Mouse (Mus musculus): Measurements from ENCODE around the gene Ifi204. TPM values are rescaled to one million over a fixed set of nuclear protein-coding genes. Genes with fewer than 3 reads are reported as not detected.
"Not testable (repeated sequence)": the region's sequence is repeated elsewhere in the genome, so short reads cannot be mapped to it uniquely, and the experiment has no call there.

The Ifi204 gene
- polyA plus RNA-seq (2012; rRNA removed) (0.95 and 2.3 TPM in 2 replicates), polyA plus RNA-seq (2014; fragmentation: Nextera tagmentation; extraction: Ambion mirVana) (2.9 and 3.3 TPM in 2 replicates)

DNA sequence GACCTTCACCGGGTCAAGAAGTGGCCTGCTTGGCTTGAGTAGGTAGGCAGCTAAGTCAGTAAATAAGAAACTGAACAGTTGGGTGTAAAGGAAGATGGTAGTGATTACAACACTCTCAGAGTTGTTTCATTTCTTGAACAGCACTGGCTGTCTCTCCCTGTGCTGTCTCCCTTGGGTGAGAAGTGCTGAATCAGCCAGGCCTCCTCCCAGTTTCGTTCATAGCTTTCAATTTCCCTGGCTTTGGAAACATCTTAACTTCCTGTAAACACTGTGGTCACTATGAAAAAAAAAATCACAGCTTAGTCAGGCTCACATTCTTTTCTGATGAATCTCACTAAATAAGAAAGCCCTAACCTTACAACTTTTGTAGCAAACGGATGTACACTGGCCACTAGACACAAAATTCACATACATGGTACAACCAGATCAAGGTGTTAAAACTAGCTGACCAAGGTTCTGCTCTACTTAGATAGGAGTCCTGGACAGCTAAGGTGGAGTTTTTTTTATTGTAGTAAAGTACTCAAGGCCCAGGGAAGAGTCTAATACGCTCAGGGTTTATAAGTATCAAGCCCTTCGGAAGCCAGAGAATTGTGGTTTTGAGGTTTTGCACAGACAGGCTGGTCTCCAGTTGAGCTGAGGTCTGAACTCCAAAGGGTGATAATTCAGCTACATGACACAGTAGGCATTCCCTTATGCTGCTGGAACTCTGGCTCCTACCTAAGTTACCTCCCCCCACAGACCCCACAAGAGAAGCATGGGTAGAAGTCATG is at the start of gene Ifi204:
Gene Ifi204, minus strand, starts transcription at position 96 of the 770 bp plus-strand sequence.
- H3K36me3 ChIP-seq (replicated peaks; ENCODE audit: control insufficient read depth, insufficient read depth, low read depth); H3K4me2 ChIP-seq (ENCODE audit: low read depth); H3K4me3 ChIP-seq (ENCODE audit: insufficient read depth in 1 of 2, low read depth in 2 of 2, low read length in 2 of 2); H3K4me1 ChIP-seq (replicated peaks; ENCODE audit: control insufficient read depth in 2 of 2, insufficient read depth in 2 of 2, low read length in 1 of 2); H3K9ac ChIP-seq (replicated peaks); H3K27me3 ChIP-seq (ENCODE audit: control insufficient read depth, insufficient read depth, low read length); H3K27ac ChIP-seq; H3K9me3 ChIP-seq (ENCODE audit: control insufficient read depth, low read length): not testable (repeated sequence)
- ATAC-seq (ENCODE audit: insufficient read depth) (peak; percentile 68), DNase-seq (ENCODE audit: low read depth in 3 of 3, low spot score in 3 of 3) (peak in 1 of 3 experiments; percentile 1)
- 22% methylated on average over 5 of the region's 5 CpGs for WGBS (ENCODE audit: insufficient replicate concordance)

- peak in 1 of 3 experiments; percentile 9 for DNase-seq (ENCODE audit: low read depth in 3 of 3, low spot score in 3 of 3)
- H3K36me3 ChIP-seq (replicated peaks; ENCODE audit: control insufficient read depth, insufficient read depth, low read depth); ATAC-seq (ENCODE audit: insufficient read depth); H3K9ac ChIP-seq (replicated peaks); H3K27ac ChIP-seq; H3K4me1 ChIP-seq (replicated peaks; ENCODE audit: control insufficient read depth in 2 of 2, insufficient read depth in 2 of 2, low read length in 1 of 2); H3K4me2 ChIP-seq (ENCODE audit: low read depth); H3K27me3 ChIP-seq (ENCODE audit: control insufficient read depth, insufficient read depth, low read length); H3K9me3 ChIP-seq (ENCODE audit: control insufficient read depth, low read length); H3K4me3 ChIP-seq (ENCODE audit: insufficient read depth in 1 of 2, low read depth in 2 of 2, low read length in 2 of 2): not testable (repeated sequence)
- WGBS (ENCODE audit: insufficient replicate concordance), result 24% methylated on average over 2 of the region's 2 CpGs
Observed at GRCm38 (mm10) chr1:173809294-173809693, 42.6 kb upstream of the Ifi204 start.

DNA sequence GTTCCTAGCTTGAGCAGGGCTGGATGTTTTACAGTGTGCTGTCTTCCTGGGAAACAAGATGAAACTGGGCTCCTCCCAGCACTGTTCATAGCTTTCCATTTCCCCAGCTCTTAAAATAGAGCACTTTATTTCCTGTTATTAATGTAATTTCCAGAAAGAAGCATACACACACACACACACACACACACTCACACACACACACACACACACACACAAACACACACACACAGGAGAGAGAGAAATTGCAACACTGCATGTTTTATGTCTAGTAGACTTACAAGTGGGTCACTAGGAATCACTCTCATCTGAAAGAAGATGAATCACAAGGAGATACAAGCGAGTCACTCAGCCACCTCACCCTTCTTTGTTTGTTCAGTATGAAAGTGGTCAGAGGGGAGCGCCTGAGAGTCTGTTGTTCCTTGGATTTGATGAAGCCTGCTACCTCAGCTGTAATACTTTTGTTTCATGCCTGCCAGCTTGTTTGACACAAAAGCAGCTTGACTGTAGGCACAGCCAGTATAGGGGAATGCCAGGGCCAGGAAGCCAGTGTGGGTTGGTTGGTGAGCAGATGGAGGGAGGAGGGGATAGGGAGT is 36.0 kb upstream of the Ifi204 start:
- not testable (repeated sequence) for H3K9ac ChIP-seq (replicated peaks); H3K4me1 ChIP-seq (replicated peaks; ENCODE audit: control insufficient read depth in 2 of 2, insufficient read depth in 2 of 2, low read length in 1 of 2); H3K4me3 ChIP-seq (ENCODE audit: insufficient read depth in 1 of 2, low read depth in 2 of 2, low read length in 2 of 2); H3K36me3 ChIP-seq (replicated peaks; ENCODE audit: control insufficient read depth, insufficient read depth, low read depth); H3K4me2 ChIP-seq (ENCODE audit: low read depth); H3K9me3 ChIP-seq (ENCODE audit: control insufficient read depth, low read length); H3K27ac ChIP-seq; H3K27me3 ChIP-seq (ENCODE audit: control insufficient read depth, insufficient read depth, low read length); DNase-seq (ENCODE audit: low read depth in 3 of 3, low spot score in 3 of 3)
- 0 out of 2 replicates have a peak, but pooled peaks have one; percentile 31 for ATAC-seq (ENCODE audit: insufficient read depth)
- 34% methylated on average over 2 of the region's 2 CpGs for WGBS (ENCODE audit: insufficient replicate concordance)

DNA sequence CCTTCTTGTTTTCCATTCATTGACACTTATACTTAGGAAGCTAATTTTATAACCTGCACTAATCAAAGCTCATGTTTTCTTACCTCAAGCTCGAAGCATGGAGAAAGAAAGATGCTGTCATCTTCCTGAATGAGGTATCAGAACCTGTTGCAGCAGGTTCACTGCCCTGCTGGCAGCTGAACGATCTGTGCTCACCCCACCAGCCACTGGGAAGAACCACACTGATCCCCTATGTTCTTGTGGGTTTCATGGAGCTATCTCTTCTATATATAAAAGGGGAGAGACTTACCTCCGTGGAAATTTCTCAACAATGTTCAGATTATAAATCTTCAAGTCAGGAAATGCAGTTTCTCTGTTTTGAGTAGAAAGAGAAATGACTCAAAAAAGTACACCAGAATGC is 35.5 kb upstream of the Ifi204 start:
- H3K9ac ChIP-seq (replicated peaks); H3K27ac ChIP-seq; H3K27me3 ChIP-seq (ENCODE audit: control insufficient read depth, insufficient read depth, low read length); H3K9me3 ChIP-seq (ENCODE audit: control insufficient read depth, low read length); H3K4me2 ChIP-seq (ENCODE audit: low read depth); H3K36me3 ChIP-seq (replicated peaks; ENCODE audit: control insufficient read depth, insufficient read depth, low read depth); H3K4me3 ChIP-seq (ENCODE audit: insufficient read depth in 1 of 2, low read depth in 2 of 2, low read length in 2 of 2); DNase-seq (ENCODE audit: low read depth in 3 of 3, low spot score in 3 of 3); ATAC-seq (ENCODE audit: insufficient read depth); H3K4me1 ChIP-seq (replicated peaks; ENCODE audit: control insufficient read depth in 2 of 2, insufficient read depth in 2 of 2, low read length in 1 of 2): not testable (repeated sequence)
- 29% methylated on average over 3 of the region's 3 CpGs for WGBS (ENCODE audit: insufficient replicate concordance)

DNA sequence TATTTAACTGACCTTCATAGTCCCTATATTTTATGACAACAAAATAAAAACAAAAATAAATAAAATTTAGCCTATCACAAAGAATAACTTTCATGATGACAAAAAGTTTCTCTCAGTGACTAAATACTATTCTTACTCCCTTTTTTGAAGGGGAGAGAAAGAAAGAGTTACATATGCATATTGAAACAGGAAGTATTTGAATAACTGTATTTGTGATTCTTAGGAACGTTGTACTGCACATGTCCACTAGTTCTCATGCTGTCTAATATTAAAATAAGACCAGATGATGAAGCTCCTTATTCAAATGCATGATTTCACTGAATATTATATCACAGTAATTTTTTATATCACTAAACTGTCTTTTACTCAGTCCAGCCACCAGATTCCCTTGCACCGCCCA is 35.0 kb upstream of the Ifi204 start:
- 41% methylated on average over 2 of the region's 2 CpGs for WGBS (ENCODE audit: insufficient replicate concordance)
- H3K4me1 ChIP-seq (replicated peaks; ENCODE audit: control insufficient read depth in 2 of 2, insufficient read depth in 2 of 2, low read length in 1 of 2); H3K27ac ChIP-seq; H3K4me3 ChIP-seq (ENCODE audit: insufficient read depth in 1 of 2, low read depth in 2 of 2, low read length in 2 of 2); ATAC-seq (ENCODE audit: insufficient read depth); DNase-seq (ENCODE audit: low read depth in 3 of 3, low spot score in 3 of 3); H3K27me3 ChIP-seq (ENCODE audit: control insufficient read depth, insufficient read depth, low read length); H3K36me3 ChIP-seq (replicated peaks; ENCODE audit: control insufficient read depth, insufficient read depth, low read depth); H3K4me2 ChIP-seq (ENCODE audit: low read depth); H3K9me3 ChIP-seq (ENCODE audit: control insufficient read depth, low read length); H3K9ac ChIP-seq (replicated peaks): not testable (repeated sequence)

GRCm38 (mm10) chr1:173773457-173773856 is 6.7 kb upstream of the Ifi204 start:
- not testable (repeated sequence) for H3K4me1 ChIP-seq (replicated peaks; ENCODE audit: control insufficient read depth in 2 of 2, insufficient read depth in 2 of 2, low read length in 1 of 2)
- WGBS (ENCODE audit: insufficient replicate concordance), result 42% methylated on average over 2 of the region's 3 CpGs

GRCm38 (mm10) chr1:173760032-173760431 is 6.7 kb downstream of the Ifi204 start:
- not testable (repeated sequence) for DNase-seq (ENCODE audit: low read depth in 3 of 3, low spot score in 3 of 3); H3K27me3 ChIP-seq (ENCODE audit: control insufficient read depth, insufficient read depth, low read length); H3K4me3 ChIP-seq (ENCODE audit: insufficient read depth in 1 of 2, low read depth in 2 of 2, low read length in 2 of 2); ATAC-seq (ENCODE audit: insufficient read depth); H3K4me2 ChIP-seq (ENCODE audit: low read depth); H3K9ac ChIP-seq (replicated peaks); H3K9me3 ChIP-seq (ENCODE audit: control insufficient read depth, low read length); H3K4me1 ChIP-seq (replicated peaks; ENCODE audit: control insufficient read depth in 2 of 2, insufficient read depth in 2 of 2, low read length in 1 of 2); H3K36me3 ChIP-seq (replicated peaks; ENCODE audit: control insufficient read depth, insufficient read depth, low read depth); H3K27ac ChIP-seq
- 62% methylated on average over 4 of the region's 5 CpGs for WGBS (ENCODE audit: insufficient replicate concordance)

More at GRCm38 (mm10) chr1:173773457-173773856, 6.7 kb upstream of the Ifi204 start:
- ATAC-seq (ENCODE audit: insufficient read depth); H3K9me3 ChIP-seq (ENCODE audit: control insufficient read depth, low read length); H3K4me3 ChIP-seq (ENCODE audit: insufficient read depth in 1 of 2, low read depth in 2 of 2, low read length in 2 of 2); H3K4me2 ChIP-seq (ENCODE audit: low read depth); H3K27ac ChIP-seq; H3K36me3 ChIP-seq (replicated peaks; ENCODE audit: control insufficient read depth, insufficient read depth, low read depth); DNase-seq (ENCODE audit: low read depth in 3 of 3, low spot score in 3 of 3); H3K27me3 ChIP-seq (ENCODE audit: control insufficient read depth, insufficient read depth, low read length); H3K9ac ChIP-seq (replicated peaks): not testable (repeated sequence)

Data from liver, embryonic 14.5 days (tissue).